Mouse (Mus musculus) neural tube, embryonic 14.5 days (tissue): Measurements from ENCODE around the gene Ptpn5. TPM values are rescaled to one million over a fixed set of nuclear protein-coding genes. Genes with fewer than 3 reads are reported as not detected.
A peak's percentile ranks its signal among the peaks of the same experiment; 100 is the strongest.

Source experiments
- ATAC-seq: fragments of 200-750 bp; cut with Nextera tagmentation; 2 replicates; pipeline ENCODE4 v1.8.0; 2017; ENCODE audit warnings: low read depth, mild to moderate bottlenecking, moderate TSS enrichment, moderate library complexity
- H3K27ac ChIP-seq: fragments of 300-500 bp; sonication (generic); 2 replicates; pipeline ENCODE4 v1.5.1; 2014; ENCODE audit warnings: low read depth, mild to moderate bottlenecking, control low read depth, low read length, moderate library complexity, mixed read lengths
- H3K27me3 ChIP-seq: fragments of 300-500 bp; sonication (generic); 2 replicates; pipeline ENCODE4 v1.6.1; 2014; ENCODE audit warnings: low read length; ENCODE audit not compliant: control insufficient read depth, insufficient read depth
- H3K36me3 ChIP-seq: fragments of 300-500 bp; sonication (generic); 2 replicates; pipeline ENCODE4 v1.6.1; 2014; ENCODE audit warnings: low read length, mixed read lengths; ENCODE audit not compliant: control insufficient read depth, insufficient read depth
- H3K4me1 ChIP-seq: fragments of 300-500 bp; sonication (generic); 2 replicates; pipeline ENCODE4 v1.6.1; 2014; ENCODE audit warnings: low read length; ENCODE audit not compliant: control insufficient read depth, insufficient read depth
- H3K4me2 ChIP-seq: fragments of 300-500 bp; sonication (generic); 2 replicates; pipeline ENCODE4 v1.6.1; 2014; ENCODE audit warnings: mild to moderate bottlenecking, low read depth, low read length, control low read depth
- H3K4me3 ChIP-seq: fragments of 300-500 bp; sonication (generic); 2 replicates; pipeline ENCODE4 v1.5.1; 2014; ENCODE audit warnings: low read depth, low read length, control low read depth, mixed read lengths
- H3K9ac ChIP-seq: fragments of 300-500 bp; sonication (generic); replicated peaks from 2 replicates; pipeline ENCODE4 v1.6.1; 2014; ENCODE audit warnings: low read depth, mild to moderate bottlenecking, control low read depth, low read length, mixed read lengths
- H3K9me3 ChIP-seq: fragments of 300-500 bp; sonication (generic); 2 replicates; pipeline ENCODE4 v1.6.1; 2016; ENCODE audit warnings: low read length; ENCODE audit not compliant: control insufficient read depth
- WGBS: fragments of 180-500 bp; shearing (Covaris S2); extraction: QIAGEN DNeasy Blood & Tissue Kit; methylation state at CpG from one replicate; pipeline ENCODE4 v1.1.7; 2014; 5-methylcytosine and 5-hydroxymethylcytosine counted together
- polyA plus RNA-seq: library from polyadenylated mRNA; unstranded; fragments of >200 nt; fragmentation: Nextera tagmentation; extraction: Ambion mirVana; gene quantifications from 2 replicates; pipeline ENCODE4 v1.2.1, GENCODE M21; 2014

The Ptpn5 gene
- polyA plus RNA-seq, result 152 and 182 TPM in 2 replicates

GRCm38 (mm10) chr7:47133331-47133730, at the start of gene Ptpn5:
TSS of gene Ptpn5 (minus strand) at chr7:47133684.
- Histone ChIP-seq H3K4me3 (peak within 1 kb of the TSS; percentile 78), H3K9me3 (no peaks in the 10 kb centered on the region), H3K27ac (peak within 1 kb of the TSS; percentile 90), H3K36me3 (no peaks in the 10 kb centered on the region), H3K4me2 (peak within 1 kb of the TSS; percentile 73), H3K4me1 (no peaks in the 10 kb centered on the region), H3K9ac (peak within 1 kb of the TSS; percentile 91), H3K27me3 (no peaks in the 10 kb centered on the region)
- WGBS, result 2% methylated on average over 13 of the region's 13 CpGs
- no peak for ATAC-seq

- H3K9ac ChIP-seq, result no peak overlapping the region
- H3K9me3 ChIP-seq, result no peaks in the 10 kb centered on the region
- no peaks in the 10 kb centered on the region for H3K36me3 ChIP-seq
- no peak overlapping the region for H3K4me2 ChIP-seq
- H3K27ac ChIP-seq, result no peak overlapping the region
- H3K4me3 ChIP-seq, result no peak overlapping the region
- no peaks in the 10 kb centered on the region for H3K4me1 ChIP-seq
- no peaks in the 10 kb centered on the region for H3K27me3 ChIP-seq
- no peak for ATAC-seq
- WGBS, result 80% methylated on average over 5 of the region's 5 CpGs
These were observed 37.3 kb upstream of the Ptpn5 start for GRCm38 (mm10) chr7:47170814-47171213.

GRCm38 (mm10) chr7:47165028-47165427, 31.5 kb upstream of the Ptpn5 start:
- H3K27ac ChIP-seq, result no peak overlapping the region
- no peaks in the 10 kb centered on the region for H3K36me3 ChIP-seq
- no peaks in the 10 kb centered on the region for H3K27me3 ChIP-seq
- no peak overlapping the region for H3K4me2 ChIP-seq
- H3K4me3 ChIP-seq, result no peak overlapping the region
- no peak overlapping the region for H3K9ac ChIP-seq
- ATAC-seq, result peak; percentile 33; the same call in 1 of the 2 replicates
- H3K4me1 ChIP-seq, result no peaks in the 10 kb centered on the region
- 67% methylated on average over 4 of the region's 4 CpGs for WGBS
- no peaks in the 10 kb centered on the region for H3K9me3 ChIP-seq

GRCm38 (mm10) chr7:47163203-47163602, 29.7 kb upstream of the Ptpn5 start:
- 71% methylated on average over 4 of the region's 4 CpGs for WGBS
- Histone ChIP-seq H3K4me2 (no peak overlapping the region), H3K27ac (no peak overlapping the region), H3K9ac (no peak overlapping the region), H3K4me1 (no peaks in the 10 kb centered on the region), H3K27me3 (no peaks in the 10 kb centered on the region), H3K9me3 (no peaks in the 10 kb centered on the region), H3K36me3 (no peaks in the 10 kb centered on the region), H3K4me3 (no peak overlapping the region)
- ATAC-seq, result peak; percentile 32; the same call in 1 of the 2 replicates

- H3K27me3 ChIP-seq, result no peaks in the 10 kb centered on the region
- no peak overlapping the region for H3K9ac ChIP-seq
- H3K36me3 ChIP-seq, result no peaks in the 10 kb centered on the region
- H3K4me2 ChIP-seq, result no peak overlapping the region
- no peaks in the 10 kb centered on the region for H3K4me1 ChIP-seq
- no peak for ATAC-seq
- no peak overlapping the region for H3K4me3 ChIP-seq
- H3K27ac ChIP-seq, result no peak overlapping the region
- WGBS, result 67% methylated on average over 2 of the region's 2 CpGs
- no peaks in the 10 kb centered on the region for H3K9me3 ChIP-seq
These were observed 25.0 kb upstream of the Ptpn5 start for GRCm38 (mm10) chr7:47158451-47158850.

GRCm38 (mm10) chr7:47157743-47158142, 24.3 kb upstream of the Ptpn5 start:
- WGBS, result 86% methylated on average over 9 of the region's 9 CpGs
- Histone ChIP-seq H3K9me3 (no peaks in the 10 kb centered on the region), H3K4me1 (no peaks in the 10 kb centered on the region), H3K4me2 (no peak overlapping the region), H3K9ac (no peak overlapping the region), H3K36me3 (no peaks in the 10 kb centered on the region), H3K4me3 (no peak overlapping the region), H3K27me3 (no peaks in the 10 kb centered on the region), H3K27ac (no peak overlapping the region)
- no peak for ATAC-seq

GRCm38 (mm10) chr7:47155849-47156248, 22.4 kb upstream of the Ptpn5 start:
- ATAC-seq, result no peak
- no peaks in the 10 kb centered on the region for H3K27me3 ChIP-seq
- no peak overlapping the region for H3K9ac ChIP-seq
- no peaks in the 10 kb centered on the region for H3K9me3 ChIP-seq
- 93% methylated on average over 2 of the region's 2 CpGs for WGBS
- no peak overlapping the region for H3K4me2 ChIP-seq
- no peaks in the 10 kb centered on the region for H3K4me1 ChIP-seq
- H3K27ac ChIP-seq, result no peak overlapping the region
- H3K4me3 ChIP-seq, result no peak overlapping the region
- no peaks in the 10 kb centered on the region for H3K36me3 ChIP-seq

GRCm38 (mm10) chr7:47155396-47155795, 21.9 kb upstream of the Ptpn5 start:
- no peaks in the 10 kb centered on the region for H3K27me3 ChIP-seq
- no peaks in the 10 kb centered on the region for H3K9me3 ChIP-seq
- ATAC-seq, result no peak
- no peak overlapping the region for H3K4me3 ChIP-seq
- no peak overlapping the region for H3K9ac ChIP-seq
- H3K4me1 ChIP-seq, result no peaks in the 10 kb centered on the region
- no peak overlapping the region for H3K27ac ChIP-seq
- H3K36me3 ChIP-seq, result no peaks in the 10 kb centered on the region
- no peak overlapping the region for H3K4me2 ChIP-seq
- 91% methylated on average over 4 of the region's 4 CpGs for WGBS

- H3K36me3 ChIP-seq, result no peaks in the 10 kb centered on the region
- ATAC-seq, result peak; percentile 51; the same call in 1 of the 2 replicates
- no peak overlapping the region for H3K4me3 ChIP-seq
- 19% methylated on average over 11 of the region's 11 CpGs for WGBS
- H3K4me1 ChIP-seq, result no peaks in the 10 kb centered on the region
- H3K27me3 ChIP-seq, result no peaks in the 10 kb centered on the region
- no peak overlapping the region for H3K4me2 ChIP-seq
- no peak overlapping the region for H3K9ac ChIP-seq
- H3K9me3 ChIP-seq, result no peaks in the 10 kb centered on the region
- no peak overlapping the region for H3K27ac ChIP-seq
These were observed 17.1 kb upstream of the Ptpn5 start for GRCm38 (mm10) chr7:47150420-47151061.
